Mouse (Mus musculus): ENCODE measurements around the gene Crcp. TPM values are rescaled to one million over a fixed set of nuclear protein-coding genes. Genes with fewer than 3 reads are reported as not detected.

The Crcp gene
- polyA plus RNA-seq, 1 experiment = 41.3 TPM

DNA sequence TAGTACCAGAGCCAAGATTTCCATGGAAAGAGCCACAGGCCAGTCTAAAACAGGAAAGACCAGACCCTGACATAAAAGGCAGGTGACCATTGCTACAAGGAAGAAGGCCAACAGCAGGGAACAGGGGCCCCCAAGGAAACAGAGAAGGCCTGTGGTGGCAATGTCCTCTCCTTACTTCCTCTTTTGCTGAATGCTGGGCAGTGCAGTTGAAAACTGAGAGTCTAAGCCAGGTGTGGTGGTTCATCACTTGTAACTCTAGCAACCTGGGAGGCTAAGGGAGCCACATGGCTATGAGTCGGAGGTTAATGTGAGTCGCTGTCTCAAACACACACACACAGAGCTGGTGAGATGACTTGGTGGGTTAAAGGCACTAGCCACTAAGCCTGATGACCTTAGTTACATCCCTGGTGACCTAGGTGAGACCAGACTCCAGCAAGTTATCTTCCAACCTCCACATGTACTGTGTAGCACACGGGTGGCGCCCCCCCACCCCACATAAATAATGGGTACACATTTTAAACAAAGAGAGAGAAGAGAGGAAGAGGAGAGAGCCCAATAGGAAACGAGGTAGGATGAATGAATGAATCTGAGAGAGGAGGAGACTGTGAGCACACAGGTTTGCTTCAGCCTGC lies 27.6 kb upstream of the Crcp start:
- H3K4me3 ChIP-seq (ENCODE audit: insufficient read depth, low read length) = no peak overlapping the region; the same call in 1 of the 2 replicates
- TF ChIP-seq CTCF (IDR thresholded peaks at IDR 0.05; ENCODE audit: extremely low read depth, insufficient read depth, low read length) (no peak), POLR2A (IDR thresholded peaks at IDR 0.05; ENCODE audit: extremely low read depth, insufficient read depth, low read length) (no peak)
- 0 out of 2 replicates have a peak, but pooled peaks cover 2% of the 10 kb centered on the region for H3K4me1 ChIP-seq (ENCODE audit: control insufficient read depth, insufficient read depth, low read length)
- H3K27ac ChIP-seq (ENCODE audit: insufficient read depth, low read length) = no peak overlapping the region

DNA sequence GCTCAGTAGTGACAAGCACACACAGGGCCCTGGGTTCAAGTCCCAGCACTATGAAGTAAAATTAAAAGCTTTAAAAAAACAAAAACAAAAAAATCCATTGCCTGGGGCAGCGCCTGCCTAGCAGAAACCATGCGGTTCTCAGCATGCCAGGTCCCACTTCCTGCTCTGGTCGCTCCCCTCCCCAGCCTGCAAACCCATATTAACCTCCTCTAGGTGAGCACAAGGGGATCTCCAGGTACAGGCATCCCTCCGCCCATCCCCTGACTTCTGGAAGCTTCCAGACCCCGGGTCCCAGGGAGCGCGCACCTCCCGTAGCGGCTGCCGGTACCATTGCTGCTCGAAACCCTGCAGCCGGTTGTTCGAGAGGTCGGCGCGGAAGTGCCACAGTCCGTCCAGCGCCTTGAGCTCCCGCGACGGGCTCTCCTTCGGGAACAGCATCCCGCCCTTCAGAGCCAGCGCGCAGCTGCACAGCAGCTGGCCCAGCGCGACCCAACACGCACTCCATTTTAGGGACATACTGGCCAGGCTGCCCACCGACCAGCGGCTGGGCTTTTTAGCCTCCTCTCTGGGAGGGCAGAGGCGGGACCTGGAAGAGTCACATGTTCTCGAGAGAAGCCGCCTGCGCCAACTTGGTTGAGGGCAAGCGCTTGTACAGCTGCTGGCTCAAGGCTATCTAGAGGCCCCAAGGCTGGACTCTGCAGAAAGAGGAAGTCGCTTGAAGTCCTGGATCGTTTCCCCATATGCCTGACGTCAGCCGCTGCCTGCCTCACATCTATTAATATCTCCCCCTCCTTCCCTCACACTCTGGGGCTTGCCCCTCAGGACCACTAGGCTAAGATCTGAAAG lies 26.6 kb upstream of the Crcp start, which contains the start of gene Gusb:
Gene Gusb, minus strand, starts transcription at position 749 of the 846 bp plus-strand sequence.
- Histone ChIP-seq H3K27ac (ENCODE audit: insufficient read depth, low read length) (peak within 1 kb of the TSS; percentile 42), H3K4me1 (ENCODE audit: control insufficient read depth, insufficient read depth, low read length) (0 out of 2 replicates have a peak, but pooled peaks cover 2% of the 10 kb centered on the region), H3K4me3 (ENCODE audit: insufficient read depth, low read length) (peak within 1 kb of the TSS; percentile 51)
- TF ChIP-seq CTCF (IDR thresholded peaks at IDR 0.05; ENCODE audit: extremely low read depth, insufficient read depth, low read length) (no peak), POLR2A (IDR thresholded peaks at IDR 0.05; ENCODE audit: extremely low read depth, insufficient read depth, low read length) (no peak)

DNA sequence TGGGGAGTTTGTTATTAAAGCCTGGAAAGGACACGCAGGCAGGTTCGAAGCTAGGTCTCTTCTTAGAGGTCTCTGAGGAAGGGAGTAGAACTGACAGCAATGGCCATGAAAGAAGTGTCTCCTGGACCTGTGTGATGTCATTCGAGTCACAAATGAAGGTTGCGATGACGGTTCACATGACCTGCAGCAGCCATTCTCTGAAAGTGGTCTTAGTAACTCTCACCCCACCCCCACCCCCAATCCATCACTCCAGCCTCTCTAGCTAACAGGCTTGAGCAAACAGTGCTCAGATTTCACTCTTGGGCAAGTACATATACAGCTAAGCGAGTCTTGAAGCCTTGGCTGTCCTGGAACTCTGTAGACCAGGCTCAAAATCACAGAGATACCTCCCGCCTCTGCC lies 25.9 kb upstream of the Crcp start:
- peak overlapping the region; percentile 42; the same call in 1 of the 2 replicates for H3K27ac ChIP-seq (ENCODE audit: insufficient read depth, low read length)

DNA sequence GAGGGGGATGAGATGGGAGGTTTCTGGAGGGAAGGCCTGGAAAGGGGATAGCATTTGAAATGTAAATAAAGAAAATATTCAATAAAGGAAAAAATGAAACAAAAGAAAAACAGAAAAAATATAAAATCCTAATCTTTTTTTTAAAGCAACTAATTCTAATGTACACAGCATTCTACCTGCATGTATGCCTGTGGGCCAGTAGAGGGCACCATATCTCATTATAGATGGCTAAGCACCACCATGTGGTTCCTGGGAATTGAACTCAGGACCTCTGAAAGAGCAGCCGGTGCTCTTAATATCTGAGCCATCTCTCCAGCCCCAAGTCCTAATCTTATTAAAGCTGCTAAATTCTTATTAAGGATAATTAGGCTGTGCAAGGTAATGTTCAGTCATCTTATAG lies 21.7 kb upstream of the Crcp start:
- H3K4me1 ChIP-seq (ENCODE audit: control insufficient read depth, insufficient read depth, low read length) = 0 out of 2 replicates have a peak, but pooled peaks cover 2% of the 10 kb centered on the region
- no peak overlapping the region for H3K4me3 ChIP-seq (ENCODE audit: insufficient read depth, low read length)
- no peak overlapping the region for H3K27ac ChIP-seq (ENCODE audit: insufficient read depth, low read length)
- TF ChIP-seq POLR2A (IDR thresholded peaks at IDR 0.05; ENCODE audit: extremely low read depth, insufficient read depth, low read length) (no peak), CTCF (IDR thresholded peaks at IDR 0.05; ENCODE audit: extremely low read depth, insufficient read depth, low read length) (peak; percentile 20; the same call in 1 of the 2 replicates)

More for the DNA sequence above, 25.9 kb upstream of the Crcp start:
- Histone ChIP-seq H3K4me1 (ENCODE audit: control insufficient read depth, insufficient read depth, low read length) (0 out of 2 replicates have a peak, but pooled peaks cover 2% of the 10 kb centered on the region), H3K4me3 (ENCODE audit: insufficient read depth, low read length) (peak overlapping the region; percentile 51; the same call in 1 of the 2 replicates)
- TF ChIP-seq POLR2A (IDR thresholded peaks at IDR 0.05; ENCODE audit: extremely low read depth, insufficient read depth, low read length) (no peak), CTCF (IDR thresholded peaks at IDR 0.05; ENCODE audit: extremely low read depth, insufficient read depth, low read length) (no peak)

DNA sequence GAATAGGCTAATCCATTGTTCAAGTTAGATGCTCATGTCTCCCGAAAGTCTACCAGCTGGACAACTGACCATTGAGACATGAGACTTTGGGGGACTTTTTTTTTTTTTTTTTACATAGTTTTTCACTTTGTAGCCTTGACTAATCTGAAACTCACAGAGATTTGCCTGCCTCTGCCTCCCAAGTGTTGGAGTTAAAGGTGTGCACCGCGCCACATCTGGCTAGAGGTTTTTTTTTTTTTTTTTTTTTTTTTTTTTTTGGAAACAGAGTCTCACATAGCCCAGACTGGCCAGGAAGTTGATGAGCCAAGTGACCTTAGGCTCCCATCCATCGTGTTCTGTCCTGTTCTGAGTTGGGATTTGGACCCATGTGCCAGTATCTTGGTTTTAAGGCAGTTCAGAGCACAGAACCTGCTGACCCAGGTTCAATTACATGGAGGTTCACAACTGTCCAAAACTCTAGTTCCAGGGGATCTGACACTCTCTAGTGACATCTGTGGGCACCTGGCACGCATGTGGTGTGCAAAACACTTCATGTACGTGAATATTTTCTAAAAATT lies 21.0 kb upstream of the Crcp start:
- Histone ChIP-seq H3K27ac (ENCODE audit: insufficient read depth, low read length) (no peak overlapping the region), H3K4me3 (ENCODE audit: insufficient read depth, low read length) (no peak overlapping the region), H3K4me1 (ENCODE audit: control insufficient read depth, insufficient read depth, low read length) (0 out of 2 replicates have a peak, but pooled peaks cover 2% of the 10 kb centered on the region)
- TF ChIP-seq CTCF (IDR thresholded peaks at IDR 0.05; ENCODE audit: extremely low read depth, insufficient read depth, low read length) (no peak), POLR2A (IDR thresholded peaks at IDR 0.05; ENCODE audit: extremely low read depth, insufficient read depth, low read length) (no peak)

DNA sequence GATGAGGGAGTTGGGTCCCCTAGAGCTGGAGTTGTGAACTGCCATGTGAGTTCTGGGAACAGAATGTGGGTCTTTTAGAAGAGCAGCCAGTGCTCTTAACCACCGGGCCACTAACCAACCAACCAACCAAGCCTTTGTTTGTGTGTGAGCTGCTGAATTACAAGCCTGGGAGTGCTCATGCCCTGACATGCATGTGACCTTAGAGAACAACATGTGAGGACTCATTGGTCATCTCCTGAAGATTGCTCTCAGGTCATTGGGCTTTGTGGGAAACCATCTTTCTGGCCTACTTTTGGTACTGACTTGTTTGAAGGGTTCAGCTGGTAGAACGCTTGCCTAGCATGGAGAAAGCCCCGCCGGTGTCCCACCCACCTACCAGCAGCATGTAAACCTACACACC lies 19.3 kb upstream of the Crcp start:
- H3K4me1 ChIP-seq (ENCODE audit: control insufficient read depth, insufficient read depth, low read length) = no peaks in the 10 kb centered on the region
- TF ChIP-seq POLR2A (IDR thresholded peaks at IDR 0.05; ENCODE audit: extremely low read depth, insufficient read depth, low read length) (no peak), CTCF (IDR thresholded peaks at IDR 0.05; ENCODE audit: extremely low read depth, insufficient read depth, low read length) (no peak)
- no peak overlapping the region for H3K4me3 ChIP-seq (ENCODE audit: insufficient read depth, low read length)
- no peak overlapping the region for H3K27ac ChIP-seq (ENCODE audit: insufficient read depth, low read length)

DNA sequence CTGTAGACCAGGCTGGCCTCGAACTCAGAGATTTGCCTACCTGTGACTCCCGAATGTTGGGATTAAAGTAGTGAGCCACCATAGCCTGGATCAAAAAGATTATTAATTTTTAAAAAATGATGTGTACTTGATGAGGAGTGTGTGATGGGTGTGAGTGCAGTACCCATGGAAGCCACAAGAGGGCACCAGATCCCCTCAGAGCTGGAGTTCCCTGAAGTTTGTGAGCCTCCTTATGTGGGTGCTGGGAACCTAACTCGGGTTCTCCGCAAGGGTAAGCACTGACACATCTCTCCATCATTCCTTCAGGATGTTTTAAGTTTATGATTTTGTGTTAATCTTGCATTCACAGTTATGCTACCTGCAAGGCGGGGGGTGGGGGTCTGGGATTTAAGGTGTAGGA lies 18.1 kb upstream of the Crcp start:
- Histone ChIP-seq H3K27ac (ENCODE audit: insufficient read depth, low read length) (no peak overlapping the region), H3K4me3 (ENCODE audit: insufficient read depth, low read length) (no peak overlapping the region), H3K4me1 (ENCODE audit: control insufficient read depth, insufficient read depth, low read length) (no peaks in the 10 kb centered on the region)
- TF ChIP-seq POLR2A (IDR thresholded peaks at IDR 0.05; ENCODE audit: extremely low read depth, insufficient read depth, low read length) = no peak
- TF ChIP-seq CTCF (IDR thresholded peaks at IDR 0.05; ENCODE audit: extremely low read depth, insufficient read depth, low read length) = peak; percentile 14; the same call in 1 of the 2 replicates

DNA sequence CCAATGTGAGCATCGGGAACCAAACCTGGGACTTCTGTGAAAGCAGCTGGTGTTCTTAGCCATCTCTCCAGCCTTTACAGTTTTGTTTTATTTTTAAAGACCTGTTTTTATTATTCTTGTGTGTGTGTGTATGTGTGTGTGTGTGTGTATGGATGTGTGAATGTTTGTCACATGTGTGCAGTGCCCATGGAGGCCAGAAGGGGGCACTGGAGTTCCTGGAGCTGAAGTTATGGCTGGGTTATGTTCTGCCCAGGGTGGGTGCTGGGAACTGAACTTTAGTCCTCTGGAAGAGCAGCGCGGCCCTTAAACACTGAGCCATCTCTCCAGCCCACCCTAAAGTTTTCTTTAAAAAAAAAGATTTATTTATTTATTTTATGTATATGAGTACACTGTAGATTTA lies 14.0 kb upstream of the Crcp start:
- TF ChIP-seq CTCF (IDR thresholded peaks at IDR 0.05; ENCODE audit: extremely low read depth, insufficient read depth, low read length) (no peak), POLR2A (IDR thresholded peaks at IDR 0.05; ENCODE audit: extremely low read depth, insufficient read depth, low read length) (no peak)
- Histone ChIP-seq H3K27ac (ENCODE audit: insufficient read depth, low read length) (no peak overlapping the region), H3K4me1 (ENCODE audit: control insufficient read depth, insufficient read depth, low read length) (no peaks in the 10 kb centered on the region), H3K4me3 (ENCODE audit: insufficient read depth, low read length) (no peak overlapping the region)

DNA sequence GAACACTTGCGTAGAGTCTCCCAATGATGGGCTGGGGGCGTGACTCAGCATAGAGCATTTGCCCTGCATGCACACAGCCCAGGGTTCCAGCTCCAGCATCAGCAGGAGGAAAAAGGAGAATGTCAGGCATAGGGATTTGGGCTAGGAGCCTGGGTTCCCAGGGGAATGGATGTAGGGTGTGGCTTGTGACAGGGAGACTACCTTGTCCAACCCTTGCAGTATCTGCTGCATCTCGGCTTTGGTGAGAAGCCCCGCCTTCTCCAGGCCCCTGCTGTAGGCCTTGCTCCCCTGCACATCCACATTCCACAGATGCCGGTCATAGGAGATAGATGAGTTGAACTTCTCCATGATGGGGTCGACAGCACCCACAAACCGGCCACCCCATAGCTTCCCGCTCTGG lies 9.6 kb upstream of the Crcp start:
- no peak overlapping the region for H3K27ac ChIP-seq (ENCODE audit: insufficient read depth, low read length)

More for the DNA sequence above, 9.6 kb upstream of the Crcp start:
- TF ChIP-seq CTCF (IDR thresholded peaks at IDR 0.05; ENCODE audit: extremely low read depth, insufficient read depth, low read length) (no peak), POLR2A (IDR thresholded peaks at IDR 0.05; ENCODE audit: extremely low read depth, insufficient read depth, low read length) (no peak)
- H3K4me3 ChIP-seq (ENCODE audit: insufficient read depth, low read length) = no peak overlapping the region
- no peaks in the 10 kb centered on the region for H3K4me1 ChIP-seq (ENCODE audit: control insufficient read depth, insufficient read depth, low read length)

Measured in cortical plate, adult 2 months (tissue).